Mouse (Mus musculus) gastrocnemius, postnatal 36 days (tissue): ENCODE results near the gene Fgfr2. TPM values are rescaled to one million over a fixed set of nuclear protein-coding genes. Genes with fewer than 3 reads are reported as not detected.

Experiments used
- DNase-seq, 2 experiments: peaks; one replicate each; pipeline ENCODE4 v3.0.0; 2022
- intact Hi-C: fragments of 180-260 bp; cut with DNase I; formaldehyde crosslinking; loops from one replicate; pipeline ENCODE4 v1.15.1; 2025
- total RNA-seq, 2 experiments: library from RNA; stranded (reverse); gene quantifications; 2 replicates each; pipeline ENCODE4 v1.2.3; 2021

Fgfr2 gene
- total RNA-seq, 2 experiments from 2014 or later: 0.28 to 0.49 TPM

- intact Hi-C loops: no loop called here
- DNase-seq: no peak
Measured at GRCm38 (mm10) chr7:132360336-132360735, 762.8 kb downstream of the Fgfr2 start.

- intact Hi-C loops: no loop called here
- no peak for DNase-seq
Measured at GRCm38 (mm10) chr7:132358709-132359108, 764.4 kb downstream of the Fgfr2 start.

GRCm38 (mm10) chr7:132358250-132358649 is 764.9 kb downstream of the Fgfr2 start:
- no peak for DNase-seq
- intact Hi-C loops: no loop called here

- intact Hi-C loops: no loop called here
- DNase-seq: no peak
Measured at GRCm38 (mm10) chr7:132357841-132358237, 765.3 kb downstream of the Fgfr2 start.

GRCm38 (mm10) chr7:132356881-132357840 is 766.0 kb downstream of the Fgfr2 start:
- no peak for DNase-seq
- intact Hi-C loops: no loop called here

GRCm38 (mm10) chr7:132356185-132356584 is 767.0 kb downstream of the Fgfr2 start:
- DNase-seq: no peak
- intact Hi-C loops: no loop called here

- intact Hi-C loops: no loop called here
Measured at GRCm38 (mm10) chr7:132355767-132356166, 767.4 kb downstream of the Fgfr2 start.

GRCm38 (mm10) chr7:132349075-132349572 is 774.0 kb downstream of the Fgfr2 start:
- intact Hi-C loops: no loop called here
- no peak for DNase-seq

More at GRCm38 (mm10) chr7:132355767-132356166, 767.4 kb downstream of the Fgfr2 start:
- no peak for DNase-seq

GRCm38 (mm10) chr7:132347273-132348045 is 775.7 kb downstream of the Fgfr2 start:
- no peak for DNase-seq

GRCm38 (mm10) chr7:132345526-132346070 is 777.6 kb downstream of the Fgfr2 start:
- DNase-seq: no peak
- intact Hi-C loops: no loop called here

More at GRCm38 (mm10) chr7:132347273-132348045, 775.7 kb downstream of the Fgfr2 start:
- intact Hi-C loops: no loop called here

- intact Hi-C loops: no loop called here
- DNase-seq: no peak
Measured at GRCm38 (mm10) chr7:132344606-132345005, 778.5 kb downstream of the Fgfr2 start.

GRCm38 (mm10) chr7:132343900-132344299 is 779.2 kb downstream of the Fgfr2 start:
- DNase-seq: no peak
- intact Hi-C loops: no loop called here

- no peak for DNase-seq
- intact Hi-C loops: no loop called here
Measured at GRCm38 (mm10) chr7:132343146-132343545, 780.0 kb downstream of the Fgfr2 start.

- intact Hi-C loops: no loop called here
- DNase-seq: no peak
Measured at GRCm38 (mm10) chr7:132339041-132339839, 783.9 kb downstream of the Fgfr2 start.

GRCm38 (mm10) chr7:132338350-132338749 is 784.8 kb downstream of the Fgfr2 start:
- no peak for DNase-seq
- intact Hi-C loops: no loop called here

- no peak for DNase-seq
- intact Hi-C loops: no loop called here
Measured at GRCm38 (mm10) chr7:132337268-132337917, 785.8 kb downstream of the Fgfr2 start.

GRCm38 (mm10) chr7:132336781-132337180 is 786.4 kb downstream of the Fgfr2 start:
- no peak for DNase-seq
- intact Hi-C loops: no loop called here

GRCm38 (mm10) chr7:132335367-132335766 is 787.8 kb downstream of the Fgfr2 start:
- DNase-seq: no peak
- intact Hi-C loops: no loop called here

GRCm38 (mm10) chr7:132333078-132333477 is 790.1 kb downstream of the Fgfr2 start:
- intact Hi-C loops: no loop called here

More at GRCm38 (mm10) chr7:132333078-132333477, 790.1 kb downstream of the Fgfr2 start:
- no peak for DNase-seq
